Mouse (Mus musculus) lung, embryonic 15.5 days (tissue): ENCODE data around the gene Vmn1r219. TPM values are rescaled to one million over a fixed set of nuclear protein-coding genes. Genes with fewer than 3 reads are reported as not detected.

Experiments used
- polyA plus RNA-seq: library from polyadenylated mRNA; unstranded; fragments of >200 nt; fragmentation: Nextera tagmentation; extraction: Ambion mirVana; gene quantifications from 2 replicates; pipeline ENCODE4 v1.2.1, GENCODE M21; 2015

Vmn1r219 gene
- polyA plus RNA-seq, 1 experiment from 2014 or later: 0.02 TPM

Other genes with a start within 250 kb of the Vmn1r219 start
- gene Vmn1r213, start 151.7 kb upstream of the Vmn1r219 start, polyA plus RNA-seq: not detected in 2 replicates
- not detected in 2 replicates for gene Vmn1r214, start 128.9 kb upstream of the Vmn1r219 start, polyA plus RNA-seq
- gene Vmn1r215, start 91.3 kb upstream of the Vmn1r219 start, polyA plus RNA-seq: not detected in 2 replicates
- gene Vmn1r217, start 41.1 kb upstream of the Vmn1r219 start, polyA plus RNA-seq: not detected in 2 replicates
- gene Vmn1r218, start 26.2 kb upstream of the Vmn1r219 start, polyA plus RNA-seq: not detected in 2 replicates
- not detected in 2 replicates for gene Vmn1r220, start 28.7 kb downstream of the Vmn1r219 start, polyA plus RNA-seq
- not detected in 2 replicates for gene Vmn1r221, start 54.8 kb downstream of the Vmn1r219 start, polyA plus RNA-seq
- not detected in 2 replicates for gene Vmn1r222, start 76.6 kb downstream of the Vmn1r219 start, polyA plus RNA-seq
- not detected in 2 replicates for gene Vmn1r223, start 87.8 kb downstream of the Vmn1r219 start, polyA plus RNA-seq
- gene Zfp322a, start 209.9 kb downstream of the Vmn1r219 start, polyA plus RNA-seq: 51.9 and 53.3 TPM in 2 replicates